Mouse (Mus musculus): ENCODE results near the gene Wap. TPM values are rescaled to one million over a fixed set of nuclear protein-coding genes. Genes with fewer than 3 reads are reported as not detected.

The Wap gene
- polyA plus RNA-seq, 1 experiment from 2014 or later = not detected

DNA sequence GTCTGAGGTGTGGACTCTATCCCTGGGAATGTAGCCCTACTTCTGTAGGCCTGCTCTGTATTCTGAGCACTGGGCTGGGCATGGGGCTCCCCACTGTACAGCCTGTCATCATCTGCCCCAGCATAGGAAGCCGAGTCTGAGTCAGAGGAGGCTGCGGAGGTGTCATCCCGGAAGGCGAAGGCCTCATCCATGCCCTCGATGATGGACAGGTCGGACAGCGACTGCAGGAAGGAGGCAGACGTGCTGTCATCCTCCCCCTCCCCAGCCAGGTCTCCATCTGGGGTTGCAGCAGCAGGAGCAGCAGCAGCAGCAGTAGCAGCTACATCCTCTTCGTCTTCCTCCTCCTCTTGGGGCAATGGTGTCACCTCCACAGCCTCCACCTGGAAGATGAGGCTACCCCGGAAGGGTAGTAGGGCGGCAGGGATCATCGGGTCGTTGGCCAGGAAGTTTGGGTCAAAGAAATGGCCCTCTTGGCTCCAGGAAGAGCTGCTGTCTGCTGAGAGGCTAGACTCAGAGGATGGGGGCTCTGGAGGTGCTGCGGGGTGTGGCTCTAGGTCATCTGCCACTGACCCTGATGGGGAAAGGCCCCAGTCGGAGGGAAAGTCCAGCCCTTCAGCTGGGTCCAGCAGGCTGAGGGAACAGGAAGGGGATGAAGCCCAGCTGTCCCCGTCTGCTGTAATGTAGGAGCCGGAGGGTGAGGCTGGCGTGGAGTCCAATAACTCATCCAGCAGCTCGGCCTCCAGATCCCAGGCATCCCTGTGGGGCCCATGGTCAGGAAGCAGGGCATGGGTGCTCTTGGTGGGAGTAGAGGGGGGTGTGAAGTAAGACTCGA, 36.6 kb downstream of the Wap start:
- Histone ChIP-seq H3K4me2 (replicated peaks) (no peak overlapping the region), H3K4me1 (peaks cover 78% of the 10 kb centered on the region), H3K9me3 (no peaks in the 10 kb centered on the region), H3K27me3 (no peaks in the 10 kb centered on the region), H3K4me3 (no peak overlapping the region), H3K9ac (replicated peaks) (no peak overlapping the region), H3K36me3 (peaks cover 31% of the 10 kb centered on the region), H3K27ac (replicated peaks) (no peak overlapping the region)
- 86% methylated on average over 20 of the region's 20 CpGs for WGBS
- no peak for ATAC-seq (ENCODE audit: low FRiP score, low read depth)

- H3K4me2 ChIP-seq (replicated peaks) = no peak overlapping the region
- ATAC-seq (ENCODE audit: low FRiP score, low read depth) = no peak
- no peaks in the 10 kb centered on the region for H3K27me3 ChIP-seq
- peaks cover 67% of the 10 kb centered on the region for H3K4me1 ChIP-seq
- 0 out of 2 replicates have a peak overlapping the region, but pooled peaks have one; percentile 1 for H3K9ac ChIP-seq (replicated peaks)
- H3K9me3 ChIP-seq = no peaks in the 10 kb centered on the region
- peaks cover 45% of the 10 kb centered on the region for H3K36me3 ChIP-seq
- no peak overlapping the region for H3K4me3 ChIP-seq
- peak overlapping the region; percentile 84 for H3K27ac ChIP-seq (replicated peaks)
- WGBS = 88% methylated on average over 8 of the region's 8 CpGs
Measured at GRCm38 (mm10) chr11:6600284-6600944, 38.0 kb downstream of the Wap start.

DNA sequence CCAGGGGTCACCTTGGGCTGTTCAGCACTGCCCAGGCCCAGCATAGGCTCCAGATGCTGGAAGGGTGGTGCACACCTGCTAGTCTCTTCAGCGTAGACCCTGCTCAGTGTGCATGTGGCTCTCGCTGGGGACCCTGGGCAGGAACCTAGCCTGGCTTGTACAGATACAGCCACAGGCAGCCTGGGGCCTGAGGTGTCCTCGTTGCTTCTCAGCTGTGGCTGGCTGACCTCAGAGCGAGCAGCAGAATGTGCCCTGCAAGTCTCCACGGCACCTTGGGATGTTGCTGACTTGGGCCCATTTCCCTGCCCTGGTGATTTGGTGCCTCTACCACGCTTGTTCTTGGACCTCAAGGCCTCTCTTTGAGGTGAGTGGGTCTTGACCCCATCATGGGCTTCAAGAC, 38.6 kb downstream of the Wap start:
- no peak for ATAC-seq (ENCODE audit: low FRiP score, low read depth)
- no peaks in the 10 kb centered on the region for H3K27me3 ChIP-seq
- peak overlapping the region; percentile 84 for H3K27ac ChIP-seq (replicated peaks)
- H3K4me1 ChIP-seq = peaks cover 62% of the 10 kb centered on the region
- no peak overlapping the region for H3K4me3 ChIP-seq
- H3K36me3 ChIP-seq = peaks cover 51% of the 10 kb centered on the region
- peak overlapping the region; percentile 49 for H3K4me2 ChIP-seq (replicated peaks)
- 87% methylated on average over 6 of the region's 6 CpGs for WGBS
- peak overlapping the region; percentile 50; the same call in 1 of the 2 replicates for H3K9ac ChIP-seq (replicated peaks)
- no peaks in the 10 kb centered on the region for H3K9me3 ChIP-seq

DNA sequence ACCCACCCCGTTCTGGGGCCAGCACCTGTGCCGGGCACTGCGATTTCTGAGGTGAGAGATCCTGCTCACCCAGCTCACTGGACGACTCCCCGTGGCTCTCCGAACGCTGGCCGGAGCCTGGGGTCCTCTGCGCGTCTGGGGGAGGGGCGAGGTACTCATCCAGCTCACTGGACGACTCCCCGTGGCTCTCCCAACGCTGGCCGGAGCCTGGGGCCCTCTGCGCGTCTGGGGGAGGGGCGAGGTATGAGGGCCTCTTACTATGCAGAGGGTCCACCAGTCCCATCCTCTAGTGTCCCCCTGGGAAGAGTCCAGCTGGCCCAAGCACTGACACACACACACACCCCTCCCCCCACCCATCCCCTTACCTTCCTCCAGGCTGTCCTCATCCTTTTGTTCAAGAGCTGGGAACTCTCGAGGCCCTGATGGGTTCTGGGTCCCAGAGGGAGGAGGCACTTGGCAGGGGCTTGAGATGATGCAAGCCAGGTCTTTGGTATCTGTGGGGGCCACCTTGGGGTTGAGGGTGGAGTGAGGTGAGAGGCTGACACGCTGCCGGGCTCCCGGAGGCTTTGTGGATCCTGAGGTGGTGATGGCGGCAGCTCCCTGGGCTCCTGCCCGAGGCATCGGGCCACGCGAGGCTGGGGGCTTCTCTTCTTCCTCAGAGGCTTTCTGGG, 39.3 kb downstream of the Wap start:
- peaks cover 58% of the 10 kb centered on the region for H3K36me3 ChIP-seq
- H3K9me3 ChIP-seq = no peaks in the 10 kb centered on the region
- peak overlapping the region; percentile 49 for H3K4me2 ChIP-seq (replicated peaks)
- WGBS = 11% methylated on average over 27 of the region's 27 CpGs
- peak; percentile 73 for ATAC-seq (ENCODE audit: low FRiP score, low read depth)
- peak overlapping the region; percentile 50 for H3K9ac ChIP-seq (replicated peaks)
- no peaks in the 10 kb centered on the region for H3K27me3 ChIP-seq
- peak overlapping the region; percentile 84 for H3K27ac ChIP-seq (replicated peaks)
- H3K4me3 ChIP-seq = peak overlapping the region; percentile 27
- H3K4me1 ChIP-seq = peaks cover 55% of the 10 kb centered on the region

GRCm38 (mm10) chr11:6598191-6598889, 40.1 kb downstream of the Wap start:
- no peaks in the 10 kb centered on the region for H3K9me3 ChIP-seq
- H3K4me1 ChIP-seq = peaks cover 47% of the 10 kb centered on the region
- ATAC-seq (ENCODE audit: low FRiP score, low read depth) = peak; percentile 11; the same call in 1 of the 2 replicates
- H3K4me2 ChIP-seq (replicated peaks) = peak overlapping the region; percentile 49
- peaks cover 66% of the 10 kb centered on the region for H3K36me3 ChIP-seq
- peak overlapping the region; percentile 50; the same call in 1 of the 2 replicates for H3K9ac ChIP-seq (replicated peaks)
- peak overlapping the region; percentile 27 for H3K4me3 ChIP-seq
- H3K27ac ChIP-seq (replicated peaks) = peak overlapping the region; percentile 84
- H3K27me3 ChIP-seq = no peaks in the 10 kb centered on the region; the same call in 1 of the 2 replicates
- 58% methylated on average over 19 of the region's 19 CpGs for WGBS

DNA sequence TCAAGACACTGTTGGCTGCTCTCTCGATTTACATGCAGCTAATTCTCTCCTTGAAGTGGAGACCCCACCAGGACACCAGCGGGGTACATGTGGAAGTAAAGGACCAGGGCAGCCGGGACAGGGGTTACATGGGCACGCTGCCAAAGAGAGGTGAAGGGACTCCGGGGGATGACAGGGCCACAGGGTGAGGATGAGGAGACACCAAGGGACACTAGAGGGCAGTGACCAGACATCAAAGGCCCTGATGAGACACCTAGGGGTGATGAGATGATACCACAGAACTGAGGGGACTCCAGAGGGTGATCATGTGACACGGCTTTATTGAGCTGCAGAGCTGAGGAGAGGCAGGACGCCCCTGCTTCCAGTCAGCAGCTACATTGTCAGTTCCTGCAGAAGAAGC, 40.9 kb downstream of the Wap start:
- Histone ChIP-seq H3K4me1 (peaks cover 39% of the 10 kb centered on the region), H3K27ac (replicated peaks) (peak overlapping the region; percentile 84; the same call in 1 of the 2 replicates), H3K4me3 (no peak overlapping the region), H3K4me2 (replicated peaks) (no peak overlapping the region), H3K27me3 (no peaks in the 10 kb centered on the region; the same call in 1 of the 2 replicates), H3K9me3 (no peaks in the 10 kb centered on the region), H3K9ac (replicated peaks) (no peak overlapping the region), H3K36me3 (peaks cover 71% of the 10 kb centered on the region)
- no peak for ATAC-seq (ENCODE audit: low FRiP score, low read depth)
- WGBS = 79% methylated on average over 7 of the region's 7 CpGs

DNA sequence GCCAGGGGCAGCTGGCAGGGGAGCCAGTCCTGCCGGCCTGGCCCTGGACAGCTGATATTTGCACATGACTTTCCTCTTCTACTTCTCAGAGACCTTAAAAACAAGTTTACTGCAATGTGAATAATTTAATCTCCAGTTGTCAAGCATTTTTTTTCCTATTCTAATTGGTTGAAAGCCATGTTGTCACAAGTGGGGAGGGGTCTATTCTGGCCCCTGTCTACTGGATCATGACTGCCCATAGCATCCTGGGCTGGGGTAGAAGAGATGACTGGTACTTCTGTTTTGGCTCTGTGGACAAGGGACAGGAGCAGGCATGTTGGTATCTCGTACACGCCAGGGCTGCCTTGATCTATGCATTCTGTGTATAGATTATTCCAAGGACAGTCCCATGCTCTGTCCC, 41.8 kb downstream of the Wap start:
- Histone ChIP-seq H3K4me3 (no peak overlapping the region), H3K9ac (replicated peaks) (no peak overlapping the region), H3K27ac (replicated peaks) (peak overlapping the region; percentile 49; the same call in 1 of the 2 replicates), H3K27me3 (no peaks in the 10 kb centered on the region; the same call in 1 of the 2 replicates), H3K9me3 (no peaks in the 10 kb centered on the region), H3K4me2 (replicated peaks) (no peak overlapping the region), H3K4me1 (peaks cover 30% of the 10 kb centered on the region), H3K36me3 (peaks cover 71% of the 10 kb centered on the region)
- 84% methylated on average over 3 of the region's 3 CpGs for WGBS
- ATAC-seq (ENCODE audit: low FRiP score, low read depth) = no peak

DNA sequence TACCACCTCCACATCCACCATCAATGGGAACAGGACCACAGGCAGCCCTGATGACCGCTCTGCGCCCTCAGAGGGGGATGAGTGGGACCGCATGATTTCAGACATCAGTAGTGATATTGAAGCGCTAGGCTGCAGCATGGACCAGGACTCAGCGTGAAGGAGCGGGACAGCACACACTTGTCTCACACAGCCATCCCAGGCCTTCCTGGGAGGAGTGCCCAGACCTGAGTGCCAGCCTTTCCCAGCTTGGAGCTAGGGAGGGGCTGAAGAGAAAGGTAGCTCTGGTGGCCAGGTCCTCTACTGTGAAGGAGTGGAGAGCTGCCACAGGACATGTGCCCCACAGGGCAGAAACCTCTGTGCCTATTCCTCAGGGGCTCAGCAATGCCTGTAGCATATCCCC, 42.2 kb downstream of the Wap start:
- 95% methylated on average over 6 of the region's 6 CpGs for WGBS
- Histone ChIP-seq H3K27ac (replicated peaks) (peak overlapping the region; percentile 49; the same call in 1 of the 2 replicates), H3K4me2 (replicated peaks) (no peak overlapping the region), H3K4me3 (no peak overlapping the region), H3K27me3 (no peaks in the 10 kb centered on the region; the same call in 1 of the 2 replicates), H3K4me1 (peaks cover 30% of the 10 kb centered on the region), H3K36me3 (peaks cover 71% of the 10 kb centered on the region), H3K9me3 (no peaks in the 10 kb centered on the region), H3K9ac (replicated peaks) (no peak overlapping the region)
- ATAC-seq (ENCODE audit: low FRiP score, low read depth) = no peak

- H3K4me1 ChIP-seq = peaks cover 27% of the 10 kb centered on the region
- ATAC-seq (ENCODE audit: low FRiP score, low read depth) = no peak
- H3K36me3 ChIP-seq = peaks cover 75% of the 10 kb centered on the region
- no peak overlapping the region for H3K4me3 ChIP-seq
- H3K27ac ChIP-seq (replicated peaks) = no peak overlapping the region
- no peaks in the 10 kb centered on the region for H3K9me3 ChIP-seq
- WGBS = 90% methylated on average over 5 of the region's 5 CpGs
- no peak overlapping the region for H3K9ac ChIP-seq (replicated peaks)
- H3K27me3 ChIP-seq = no peaks in the 10 kb centered on the region; the same call in 1 of the 2 replicates
- H3K4me2 ChIP-seq (replicated peaks) = no peak overlapping the region
Measured at GRCm38 (mm10) chr11:6595339-6595738, 43.1 kb downstream of the Wap start.

- ATAC-seq (ENCODE audit: low FRiP score, low read depth) = no peak
- Histone ChIP-seq H3K9me3 (no peaks in the 10 kb centered on the region), H3K9ac (replicated peaks) (no peak overlapping the region), H3K27ac (replicated peaks) (no peak overlapping the region), H3K4me2 (replicated peaks) (no peak overlapping the region), H3K4me3 (no peak overlapping the region), H3K4me1 (peaks cover 22% of the 10 kb centered on the region), H3K27me3 (no peaks in the 10 kb centered on the region; the same call in 1 of the 2 replicates), H3K36me3 (peaks cover 80% of the 10 kb centered on the region)
- 88% methylated on average over 6 of the region's 6 CpGs for WGBS
Measured at GRCm38 (mm10) chr11:6594845-6595244, 43.6 kb downstream of the Wap start.

DNA sequence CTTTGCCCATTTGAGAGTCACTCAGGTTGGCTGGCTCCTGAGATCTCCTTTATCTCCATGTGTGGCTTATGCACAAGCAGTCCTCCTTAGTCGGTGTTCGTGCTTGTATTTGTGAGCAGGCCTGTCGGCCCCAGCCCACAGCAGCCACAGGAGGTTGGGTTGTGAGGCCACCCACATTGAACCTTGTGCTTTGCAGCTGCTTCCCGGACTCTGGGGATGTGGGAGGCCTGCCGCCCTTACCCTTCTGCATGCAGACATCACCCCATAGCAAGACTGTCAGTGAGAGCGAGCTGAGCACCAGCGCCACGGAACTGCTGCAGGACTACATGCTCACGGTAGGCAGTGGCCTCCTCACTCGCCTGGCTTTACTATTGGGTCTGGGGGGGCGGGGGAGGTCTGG, 45.0 kb downstream of the Wap start:
- Histone ChIP-seq H3K4me1 (peaks cover 8% of the 10 kb centered on the region), H3K4me2 (replicated peaks) (no peak overlapping the region), H3K36me3 (peaks cover 86% of the 10 kb centered on the region), H3K4me3 (no peak overlapping the region), H3K27me3 (no peaks in the 10 kb centered on the region; the same call in 1 of the 2 replicates), H3K9me3 (no peaks in the 10 kb centered on the region), H3K27ac (replicated peaks) (no peak overlapping the region), H3K9ac (replicated peaks) (no peak overlapping the region)
- ATAC-seq (ENCODE audit: low FRiP score, low read depth) = no peak
- WGBS = 79% methylated on average over 11 of the region's 11 CpGs

All from midbrain, embryonic 12.5 days (tissue).